Mouse (Mus musculus) adrenal gland, adult 8-10 months (tissue): ENCODE data around the gene Pdxp. TPM values are rescaled to one million over a fixed set of nuclear protein-coding genes. Genes with fewer than 3 reads are reported as not detected.

Source experiments
- DNase-seq: peaks from one replicate; pipeline ENCODE4 v3.0.0; 2022
- total RNA-seq, 4 experiments: library from RNA; stranded (reverse); gene quantifications; 2 replicates each; pipeline ENCODE4 v1.2.4; 2022

The Pdxp gene
- total RNA-seq, 4 experiments from 2014 or later = 4.6 to 8.6 (median 5.9) TPM

DNA sequence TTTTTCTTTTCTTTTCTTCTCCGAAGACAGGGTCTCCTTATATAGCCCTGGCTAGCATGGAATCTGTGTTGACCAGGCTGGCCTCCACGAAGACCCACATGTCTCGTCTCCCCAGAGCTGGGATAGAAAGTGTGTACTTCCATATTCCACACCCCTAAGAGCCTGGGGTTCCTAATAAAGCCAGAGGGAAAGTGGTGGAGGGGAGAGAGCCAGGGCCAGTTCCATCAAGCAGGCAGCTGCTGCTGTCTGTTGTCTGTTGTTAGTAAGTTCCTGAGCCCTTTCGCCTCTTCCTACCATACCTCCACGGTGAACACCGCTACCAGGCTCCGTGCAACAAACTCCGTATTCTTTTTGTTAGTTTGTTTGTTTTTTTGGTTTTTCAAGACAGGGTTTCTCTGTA lies 14.8 kb downstream of the Pdxp start:
- no peak for DNase-seq

DNA sequence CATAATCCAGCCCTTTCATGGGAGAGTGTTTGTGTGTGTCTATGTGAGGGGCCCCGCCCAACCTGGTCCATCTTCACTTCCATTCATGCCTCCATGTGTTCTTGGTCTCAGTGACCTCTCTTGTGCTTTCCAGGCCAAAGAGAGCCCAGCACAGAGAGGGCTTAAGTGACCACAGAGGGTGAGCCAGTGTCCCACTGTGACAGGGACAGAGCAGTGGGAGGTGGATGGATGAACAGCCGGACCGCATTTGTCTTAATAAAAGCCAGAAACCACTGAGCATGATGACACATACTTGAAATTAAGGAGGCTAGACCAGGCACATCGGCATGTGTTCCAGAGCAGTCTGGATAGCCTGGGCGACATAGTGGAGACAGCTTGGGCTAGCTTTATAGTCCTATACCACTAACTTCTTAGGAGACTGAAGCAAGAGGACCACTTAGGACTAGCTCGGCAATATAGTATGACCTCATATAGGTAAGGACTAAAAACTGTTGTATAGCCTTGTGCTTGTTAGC lies 16.5 kb downstream of the Pdxp start:
- no peak for DNase-seq

DNA sequence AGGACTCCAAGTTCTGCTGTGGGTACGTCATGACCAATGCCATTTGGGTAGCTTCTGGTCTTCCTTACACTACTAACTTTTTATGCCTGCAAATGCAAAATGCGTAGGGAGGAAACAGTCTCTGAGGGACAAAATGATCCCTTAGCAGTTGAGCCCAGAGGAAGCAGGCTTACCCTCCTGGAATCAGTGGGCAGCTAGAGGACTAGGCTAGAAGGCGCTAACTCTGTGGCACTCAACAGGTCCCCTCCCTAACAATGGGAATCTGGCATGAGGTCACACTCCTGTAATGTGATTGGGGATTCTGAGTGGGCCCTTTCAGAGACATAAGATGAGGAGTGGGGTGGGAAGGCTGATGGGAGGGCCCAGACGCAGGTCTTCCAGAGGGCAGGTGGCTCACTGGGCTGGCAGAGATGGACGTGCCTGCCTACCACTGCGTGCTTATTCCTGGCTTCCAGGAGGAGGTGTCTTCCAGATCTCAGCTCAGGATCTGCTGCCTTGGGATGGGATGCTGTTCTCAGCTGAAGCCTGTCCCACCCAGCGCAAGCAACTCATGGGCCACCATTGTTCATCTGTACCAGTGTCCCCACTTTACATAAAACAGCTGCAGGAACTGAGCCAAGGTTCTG lies 17.2 kb downstream of the Pdxp start:
- no peak for DNase-seq

DNA sequence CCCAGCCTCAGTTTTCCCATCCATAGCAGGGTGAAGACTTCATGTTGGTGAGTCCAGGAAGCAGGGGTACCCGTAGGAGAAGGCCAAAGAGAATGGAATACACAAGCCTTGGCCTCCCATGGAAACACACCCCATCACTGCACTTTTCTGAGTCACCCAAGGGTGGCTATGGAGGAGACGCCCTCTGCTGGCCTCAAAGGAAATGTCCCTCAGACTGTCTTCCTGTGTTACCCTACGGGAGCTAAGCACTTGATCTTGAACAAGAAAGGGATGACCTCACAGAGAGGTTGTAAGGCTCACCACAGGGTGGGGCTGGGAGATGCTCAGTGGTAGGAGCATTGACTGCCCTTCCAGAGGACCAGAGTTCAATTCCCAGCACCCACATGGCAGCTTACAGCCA lies 17.9 kb downstream of the Pdxp start:
- no peak for DNase-seq

DNA sequence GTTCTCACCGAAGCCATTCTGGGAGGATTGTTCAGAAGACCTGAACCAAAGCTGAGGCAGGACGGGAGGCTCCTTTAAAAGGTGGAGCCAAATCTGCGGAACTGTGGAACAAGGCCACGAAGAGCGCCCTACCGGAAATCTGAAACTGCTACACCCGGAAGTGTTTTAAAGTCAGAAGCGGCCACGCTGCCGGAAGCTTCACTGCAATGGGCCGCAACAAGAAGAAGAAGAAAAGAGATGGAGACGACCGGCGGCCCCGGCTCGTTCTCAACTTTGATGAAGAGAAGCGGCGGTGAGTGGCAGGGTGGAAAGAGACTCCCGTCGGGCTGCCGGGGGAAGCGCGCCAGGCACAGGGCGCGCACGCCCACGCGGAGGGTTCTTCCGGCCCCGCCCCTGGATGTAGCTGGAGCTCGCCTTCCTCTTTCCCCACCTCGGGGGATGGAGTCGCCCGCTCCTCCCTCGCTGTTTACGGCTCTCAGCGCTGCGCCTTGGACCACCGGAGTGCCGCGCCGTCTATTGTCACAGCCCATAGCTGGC lies 21.1 kb downstream of the Pdxp start, which contains the start of gene Nol12:
Gene Nol12 (plus strand): TSS at position 150 of the 537 bp plus-strand sequence.
- peak; percentile 70 for DNase-seq

DNA sequence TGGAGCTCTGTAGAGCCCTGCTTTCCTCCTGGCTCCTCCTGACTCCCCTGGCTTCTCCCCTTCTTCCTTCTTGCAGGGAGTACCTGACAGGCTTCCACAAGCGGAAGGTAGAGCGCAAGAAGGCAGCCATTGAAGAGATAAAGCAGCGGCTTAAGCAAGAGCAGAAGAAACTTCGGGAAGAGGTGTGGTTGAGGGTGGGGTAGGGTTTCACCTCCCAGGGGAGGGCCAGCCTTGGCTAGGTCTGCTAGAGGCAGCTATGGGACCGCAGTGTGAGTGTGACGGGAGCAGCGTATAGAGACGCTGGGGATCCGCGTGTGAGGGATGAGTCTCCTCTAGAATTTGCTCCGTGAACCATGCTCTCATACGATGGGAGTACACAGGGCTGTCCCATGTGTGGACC lies 22.7 kb downstream of the Pdxp start:
- no peak for DNase-seq

DNA sequence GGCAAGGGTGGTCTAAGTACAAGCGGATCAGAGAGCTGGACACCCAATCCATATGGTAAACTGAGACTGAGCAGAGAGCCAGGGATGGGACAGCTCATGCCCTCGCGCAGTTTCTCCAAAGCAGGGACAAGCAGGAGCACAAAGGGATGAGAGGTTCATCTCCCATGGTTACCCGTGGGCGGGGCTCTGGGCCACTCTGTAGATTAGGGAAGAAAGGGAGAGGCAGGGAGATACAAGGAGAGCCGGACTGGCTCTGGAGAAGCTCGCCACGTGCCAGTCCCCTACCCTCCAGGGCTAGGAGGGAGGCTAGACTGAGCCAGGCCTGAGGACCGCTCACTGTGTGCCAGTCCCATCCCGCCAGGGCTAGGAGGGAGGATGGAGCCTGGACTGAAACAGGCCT lies 23.6 kb downstream of the Pdxp start:
- DNase-seq = no peak

DNA sequence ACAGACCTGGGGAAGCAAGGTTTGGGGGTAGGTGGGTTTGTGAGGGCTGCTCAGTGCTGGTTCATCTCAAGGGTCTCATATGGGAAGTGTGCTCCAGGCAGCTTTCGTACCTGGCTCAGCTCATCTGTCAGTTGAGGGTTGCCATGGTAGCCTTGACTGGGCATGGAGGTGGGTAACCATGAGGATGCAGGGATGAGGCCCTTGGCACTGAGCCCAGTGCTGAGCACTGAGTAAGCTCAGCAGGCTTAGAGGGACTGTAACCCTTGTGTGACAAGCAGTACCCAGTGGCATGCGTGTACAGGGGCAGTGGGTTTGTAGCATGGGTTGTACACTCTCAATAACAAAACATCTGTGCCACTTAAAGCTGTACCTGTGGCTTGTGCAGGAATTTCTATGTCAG lies 24.2 kb downstream of the Pdxp start:
- no peak for DNase-seq

DNA sequence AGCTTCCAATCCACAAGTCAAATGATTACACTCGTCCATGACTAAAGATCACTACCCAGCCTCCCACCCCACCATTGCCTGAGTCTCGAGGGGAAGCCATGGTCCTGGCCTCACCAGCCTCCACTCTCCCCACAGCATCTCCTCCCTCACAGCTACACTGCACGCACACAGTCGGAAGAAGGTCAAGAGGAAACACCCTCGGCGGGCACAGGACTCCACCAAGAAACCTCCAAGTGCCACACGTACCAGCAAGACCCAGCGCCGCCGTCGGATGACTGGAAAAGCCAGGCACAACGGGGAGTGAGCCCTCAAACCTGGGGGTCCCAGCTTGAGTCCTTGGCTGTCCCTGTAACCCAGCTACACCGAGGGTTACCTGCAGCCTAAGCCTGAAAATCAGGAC lies 26.6 kb downstream of the Pdxp start:
- no peak for DNase-seq

DNA sequence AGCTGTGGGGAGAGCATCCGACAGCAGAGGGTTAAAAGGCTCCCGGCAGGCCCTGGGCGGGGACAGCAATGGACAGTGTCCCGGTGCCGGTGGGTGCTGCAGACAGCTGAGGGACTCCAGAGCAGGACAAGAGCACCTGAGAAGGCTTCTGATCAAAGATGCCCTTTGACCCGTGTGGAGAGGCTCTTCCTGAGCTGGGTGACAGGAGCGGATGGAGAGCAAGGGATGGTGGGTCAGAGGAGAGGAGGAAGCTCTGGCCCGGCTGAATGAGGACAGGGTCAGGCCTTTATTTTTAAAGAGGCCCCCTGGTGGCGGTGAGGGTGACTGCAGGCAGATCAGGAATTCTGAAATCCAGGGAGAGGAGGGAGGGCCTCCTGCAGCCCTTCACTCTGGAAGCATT lies 28.9 kb downstream of the Pdxp start:
- peak; percentile 77 for DNase-seq

DNA sequence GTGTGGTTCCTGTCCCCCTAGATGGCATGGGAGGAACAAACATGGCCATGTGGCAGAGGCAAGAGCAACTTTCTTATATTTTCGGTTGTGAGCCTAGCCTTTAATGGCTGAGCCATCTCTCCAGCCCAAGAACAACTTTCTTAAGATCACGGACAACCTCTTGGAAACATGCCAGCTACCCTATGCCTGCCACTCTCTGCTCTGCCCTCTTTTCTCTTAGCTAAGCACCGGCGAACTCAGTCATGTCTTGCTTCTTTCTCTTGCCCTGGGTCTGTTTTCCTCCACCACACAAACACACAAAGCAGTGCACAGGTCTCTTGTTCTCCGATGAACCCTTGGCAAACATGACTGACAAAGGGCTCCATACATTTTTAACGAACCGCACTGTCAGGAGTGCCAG lies 32.5 kb downstream of the Pdxp start:
- no peak for DNase-seq

DNA sequence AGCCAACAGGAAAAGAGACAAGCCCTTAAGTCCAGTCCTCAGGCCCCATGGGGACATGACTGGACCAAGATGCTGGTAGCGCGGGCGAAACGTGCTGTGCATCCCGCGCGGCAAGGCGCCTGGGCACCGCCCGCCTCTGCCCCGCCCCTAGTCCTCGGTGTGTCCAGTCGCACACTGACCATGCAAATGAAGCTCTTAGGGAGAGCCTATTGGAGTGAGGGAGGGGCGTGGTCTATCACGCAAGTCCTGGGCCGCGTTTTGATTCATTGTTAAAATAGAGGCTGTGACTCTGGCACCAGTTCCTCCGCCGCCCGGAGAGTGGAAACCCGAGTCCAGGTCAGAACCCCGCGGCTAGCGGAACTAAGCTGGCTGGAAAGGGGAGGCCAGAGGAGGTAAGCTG lies 33.9 kb downstream of the Pdxp start, which contains the start of gene Triobp:
Gene Triobp (plus strand): TSS at position 68 of the 400 bp plus-strand sequence.
- DNase-seq = peak; percentile 90

DNA sequence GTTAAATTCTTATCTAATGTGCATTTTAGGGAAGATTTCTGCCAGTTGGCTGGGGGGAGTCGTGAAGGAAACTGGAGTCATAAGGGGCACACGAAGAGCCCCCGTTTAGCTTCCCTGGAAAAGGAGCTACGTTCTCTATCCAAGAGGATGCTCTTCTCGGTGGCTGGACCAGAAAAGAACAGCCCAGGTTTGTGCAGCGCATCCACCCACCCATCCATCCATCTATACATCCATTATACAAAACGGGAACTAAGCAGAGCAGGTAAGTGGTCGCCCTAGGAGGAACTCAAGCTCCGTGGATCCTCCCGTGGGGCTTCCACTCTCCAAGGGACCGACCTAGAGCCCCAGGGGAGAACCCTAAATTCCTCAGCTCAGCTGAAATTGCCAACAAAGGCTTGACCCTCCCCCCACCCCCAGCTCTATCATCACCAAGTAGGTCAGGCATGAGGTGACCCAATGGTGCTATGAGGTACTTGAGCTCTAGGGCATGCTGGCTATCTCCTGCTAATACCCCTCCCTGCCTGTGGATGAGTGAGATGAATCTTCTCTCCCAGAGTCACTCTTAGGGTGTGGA lies 34.5 kb downstream of the Pdxp start:
- no peak for DNase-seq

DNA sequence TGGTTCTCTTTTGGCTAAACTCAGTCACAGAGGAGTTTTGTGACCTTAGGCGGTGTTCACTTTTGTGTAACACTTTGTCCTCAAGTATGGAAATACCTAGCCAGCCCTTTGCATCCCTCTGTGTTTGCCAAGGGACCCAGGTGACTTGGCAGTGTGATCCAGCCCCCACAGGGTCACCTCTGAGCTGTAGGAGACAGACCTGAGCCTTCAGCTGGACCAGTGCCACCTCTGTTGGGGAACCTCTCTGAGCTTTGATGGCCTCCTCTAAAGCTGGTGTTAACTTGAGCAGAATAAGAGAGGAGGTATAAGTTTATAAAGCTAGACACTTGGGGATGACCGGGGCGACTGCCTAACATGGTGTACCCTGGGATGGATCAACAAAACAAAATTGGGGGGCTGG lies 35.2 kb downstream of the Pdxp start:
- no peak for DNase-seq

DNA sequence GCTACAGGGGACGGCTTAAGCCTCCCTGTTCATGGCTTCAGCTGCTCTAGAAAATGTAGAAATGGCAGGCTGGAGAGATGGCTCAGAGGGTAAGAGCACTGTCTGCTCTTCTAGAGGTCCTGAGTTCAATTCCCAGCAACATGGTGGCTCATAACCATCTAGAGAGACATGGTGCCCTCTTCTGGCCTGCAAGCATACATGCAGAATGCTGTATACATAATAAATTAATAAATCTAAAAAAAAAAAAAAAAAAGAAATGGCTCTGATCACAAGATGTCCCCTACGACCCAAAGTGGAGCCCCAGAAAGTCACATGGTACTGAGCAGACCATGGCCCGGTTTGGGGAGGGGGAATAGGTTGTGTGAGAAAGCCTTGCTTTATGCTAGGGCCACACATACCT lies 41.9 kb downstream of the Pdxp start:
- no peak for DNase-seq

DNA sequence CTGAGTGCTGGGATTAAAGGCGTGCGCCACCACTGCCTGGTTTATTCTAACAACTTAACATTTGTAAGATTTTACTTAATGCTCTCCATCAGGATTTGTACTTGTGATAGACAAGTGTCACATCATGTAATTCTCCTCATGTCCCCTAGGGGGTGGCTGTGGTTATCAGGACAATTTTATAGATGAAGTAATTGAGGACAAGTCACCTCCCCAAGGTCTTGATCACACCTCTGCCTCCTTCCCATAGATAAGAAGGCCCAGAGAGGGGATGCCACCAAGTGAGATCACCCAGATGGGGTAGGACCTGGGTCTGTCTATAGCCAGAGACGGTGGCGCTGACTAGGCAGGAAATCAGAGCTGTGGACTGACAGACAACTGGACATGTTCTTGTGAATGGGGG lies 42.6 kb downstream of the Pdxp start:
- DNase-seq = no peak

DNA sequence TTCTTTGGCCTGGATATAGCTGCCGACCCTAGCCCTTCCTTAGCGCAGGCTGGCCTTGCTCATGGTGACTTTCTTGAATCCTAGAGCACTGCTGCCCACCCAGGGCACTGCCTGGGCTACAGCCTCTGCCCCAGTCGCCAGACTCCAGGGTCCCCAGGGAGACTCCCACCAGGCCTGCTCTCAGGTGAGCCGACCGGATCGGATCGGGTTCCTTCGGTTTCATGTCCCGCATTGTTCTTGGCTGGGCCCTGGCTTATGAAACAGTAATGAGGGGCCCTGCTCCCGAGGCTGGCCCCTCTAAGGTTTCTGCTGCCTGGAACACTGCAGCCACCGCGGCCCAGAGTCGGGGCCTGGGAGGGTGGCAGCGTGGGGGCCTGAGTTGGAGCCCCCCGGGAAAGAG lies 43.3 kb downstream of the Pdxp start:
- no peak for DNase-seq

DNA sequence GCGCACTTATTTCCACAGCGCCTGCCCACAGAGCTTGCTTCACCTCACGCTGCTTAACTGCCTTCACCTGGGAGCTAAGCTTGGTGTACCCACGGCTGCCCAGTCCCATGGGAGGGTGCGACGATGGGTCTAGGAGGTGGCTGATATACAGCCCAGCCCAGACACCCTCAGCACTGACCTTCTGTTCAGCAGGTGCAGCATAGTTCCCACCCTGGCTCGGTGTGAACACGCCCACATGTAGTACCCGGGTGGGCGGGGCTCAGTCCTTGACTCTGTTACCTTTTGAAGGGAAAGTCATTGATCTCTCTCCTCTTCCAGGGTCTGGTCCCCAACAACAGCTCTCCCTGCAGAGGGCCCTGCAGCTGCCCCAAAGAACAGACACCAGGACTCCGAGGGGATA lies 45.8 kb downstream of the Pdxp start:
- no peak for DNase-seq

DNA sequence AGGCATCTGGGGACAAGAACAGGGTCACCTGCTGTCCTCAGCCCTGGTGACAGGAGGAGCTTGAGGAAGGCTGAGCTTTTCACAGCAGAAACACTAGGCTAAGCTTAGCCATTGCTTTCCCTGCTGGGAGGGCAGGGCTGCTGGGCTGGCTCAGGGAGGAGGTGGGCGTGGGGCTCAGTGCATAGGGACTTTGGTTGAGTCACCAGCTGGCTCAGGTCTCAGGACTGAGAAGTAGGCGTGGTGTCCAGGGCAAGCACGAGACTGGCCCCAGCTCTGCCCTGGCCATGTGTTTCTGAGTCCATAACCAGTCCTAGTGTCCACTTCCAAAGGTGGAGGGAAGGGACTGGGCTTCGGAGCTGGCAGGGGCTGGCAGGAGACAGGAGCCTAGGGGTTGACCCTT lies 46.4 kb downstream of the Pdxp start:
- peak; percentile 62 for DNase-seq

DNA sequence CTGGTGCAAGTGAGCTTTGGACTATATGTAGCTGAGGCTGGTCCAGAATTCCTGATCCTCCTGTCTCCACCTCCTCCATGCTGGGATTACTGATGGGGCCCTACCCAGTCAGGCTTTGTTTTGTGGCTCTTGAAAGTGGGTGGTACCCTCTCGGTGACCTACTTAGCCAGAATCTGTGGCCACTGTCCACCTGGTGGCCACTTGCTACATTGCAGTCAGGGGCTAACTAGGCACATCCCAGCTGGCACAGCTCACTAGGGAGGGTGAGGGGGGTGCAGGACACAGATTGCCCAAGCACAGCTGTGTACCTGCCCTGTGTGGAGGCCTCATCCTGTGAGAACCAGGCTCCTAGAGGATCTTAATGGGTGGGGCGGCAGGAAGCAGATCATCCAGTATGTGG lies 49.2 kb downstream of the Pdxp start:
- DNase-seq = peak; percentile 59
